Mouse (Mus musculus) kidney, embryonic 14.5 days (tissue): ENCODE results near the gene Cd36. TPM values are rescaled to one million over a fixed set of nuclear protein-coding genes. Genes with fewer than 3 reads are reported as not detected.
"Not testable (repeated sequence)": the region's sequence is repeated elsewhere in the genome, so short reads cannot be mapped to it uniquely, and the experiment has no call there.

ENCODE experiments used
- ATAC-seq: fragments of 200-750 bp; cut with Nextera tagmentation; 2 replicates; pipeline ENCODE4 v1.8.0; 2017; ENCODE audit warnings: moderate number of reproducible peaks, mild to moderate bottlenecking, moderate TSS enrichment, moderate library complexity; ENCODE audit not compliant: low FRiP score, low TSS enrichment
- H3K27ac ChIP-seq: fragments of 300-500 bp; sonication (generic); 2 replicates; pipeline ENCODE4 v1.5.1; 2014; ENCODE audit warnings: low read depth, mild to moderate bottlenecking, low read length, moderate library complexity, mixed read lengths
- H3K27me3 ChIP-seq: fragments of 300-500 bp; sonication (generic); 2 replicates; pipeline ENCODE4 v1.6.1; 2014; ENCODE audit warnings: mild to moderate bottlenecking, low read length; ENCODE audit not compliant: control insufficient read depth, insufficient read depth
- H3K36me3 ChIP-seq: fragments of 300-500 bp; sonication (generic); 2 replicates; pipeline ENCODE4 v1.6.1; 2014; ENCODE audit warnings: low read length, mixed read lengths; ENCODE audit not compliant: control insufficient read depth, insufficient read depth
- H3K4me1 ChIP-seq: fragments of 300-500 bp; sonication (generic); 2 replicates; pipeline ENCODE4 v1.6.1; 2014; ENCODE audit warnings: low read length, mixed read lengths; ENCODE audit not compliant: control insufficient read depth, insufficient read depth
- H3K4me2 ChIP-seq: fragments of 300-500 bp; sonication (generic); replicated peaks from 2 replicates; pipeline ENCODE4 v1.6.1; 2014; ENCODE audit warnings: low read depth, mild to moderate bottlenecking, low read length
- H3K4me3 ChIP-seq: fragments of 300-500 bp; sonication (generic); 2 replicates; pipeline ENCODE4 v1.5.1; 2014; ENCODE audit warnings: mild to moderate bottlenecking, low read length
- H3K9ac ChIP-seq: fragments of 300-500 bp; sonication (generic); 2 replicates; pipeline ENCODE4 v1.6.1; 2014; ENCODE audit warnings: low read depth, mild to moderate bottlenecking, low read length, moderate library complexity
- H3K9me3 ChIP-seq: fragments of 300-500 bp; sonication (generic); 2 replicates; pipeline ENCODE4 v1.6.1; 2016; ENCODE audit warnings: low read length; ENCODE audit not compliant: control insufficient read depth
- WGBS: fragments of 180-500 bp; shearing (Covaris S2); extraction: QIAGEN DNeasy Blood & Tissue Kit; methylation state at CpG from one replicate; pipeline ENCODE4 v1.1.7; 2014; 5-methylcytosine and 5-hydroxymethylcytosine counted together
- polyA plus RNA-seq: library from polyadenylated mRNA; unstranded; fragments of >200 nt; fragmentation: Nextera tagmentation; extraction: Ambion mirVana; gene quantifications from 2 replicates; pipeline ENCODE4 v1.2.1, GENCODE M21; 2014

Cd36 gene
- polyA plus RNA-seq, 1 experiment from 2014 or later = 6.8 TPM

- no peak for ATAC-seq
- Histone ChIP-seq H3K9me3 (no peaks in the 10 kb centered on the region), H3K4me3 (no peak overlapping the region), H3K4me1 (no peaks in the 10 kb centered on the region), H3K9ac (no peak overlapping the region), H3K4me2 (no peak overlapping the region), H3K27ac (no peak overlapping the region), H3K36me3 (no peaks in the 10 kb centered on the region), H3K27me3 (no peaks in the 10 kb centered on the region)
- 51% methylated on average over 3 of the region's 3 CpGs for WGBS
These were observed 10.3 kb upstream of the Cd36 start for GRCm38 (mm10) chr5:17898948-17899347.

GRCm38 (mm10) chr5:17897641-17898040 lies 9.0 kb upstream of the Cd36 start:
- not testable (repeated sequence) for ATAC-seq, H3K27ac ChIP-seq, H3K4me1 ChIP-seq, H3K4me2 ChIP-seq, H3K27me3 ChIP-seq, H3K36me3 ChIP-seq, H3K4me3 ChIP-seq, H3K9me3 ChIP-seq, H3K9ac ChIP-seq
- 95% methylated on average over 5 of the region's 5 CpGs for WGBS

- H3K4me2 ChIP-seq = no peak overlapping the region
- H3K27me3 ChIP-seq = no peaks in the 10 kb centered on the region
- H3K36me3 ChIP-seq = no peaks in the 10 kb centered on the region
- no peak for ATAC-seq
- H3K4me1 ChIP-seq = no peaks in the 10 kb centered on the region
- H3K27ac ChIP-seq = no peak overlapping the region
- H3K4me3 ChIP-seq = no peak overlapping the region
- H3K9ac ChIP-seq = no peak overlapping the region
- no peaks in the 10 kb centered on the region for H3K9me3 ChIP-seq
- 81% methylated on average over 2 of the region's 2 CpGs for WGBS
These were observed 5.1 kb upstream of the Cd36 start for GRCm38 (mm10) chr5:17893577-17894172.

- 92% methylated on average over 1 of the region's 1 CpGs for whole genome bisulfite sequencing
- H3K9ac ChIP-seq = no peak overlapping the region
- no peaks in the 10 kb centered on the region for H3K27me3 ChIP-seq
- H3K27ac ChIP-seq = no peak overlapping the region
- ATAC-seq = no peak
- H3K4me2 ChIP-seq = no peak overlapping the region
- H3K36me3 ChIP-seq = no peaks in the 10 kb centered on the region
- no peaks in the 10 kb centered on the region for H3K4me1 ChIP-seq
- H3K9me3 ChIP-seq = no peaks in the 10 kb centered on the region
- no peak overlapping the region for H3K4me3 ChIP-seq
These were observed 690 bp upstream of the Cd36 start for GRCm38 (mm10) chr5:17889291-17889690.

GRCm38 (mm10) chr5:17886377-17886776 lies 2.2 kb downstream of the Cd36 start:
- H3K27ac ChIP-seq = no peak overlapping the region
- no peaks in the 10 kb centered on the region for H3K27me3 ChIP-seq
- no peak overlapping the region for H3K9ac ChIP-seq
- no peak overlapping the region for H3K4me2 ChIP-seq
- ATAC-seq = no peak
- H3K9me3 ChIP-seq = no peaks in the 10 kb centered on the region
- no peak overlapping the region for H3K4me3 ChIP-seq
- H3K36me3 ChIP-seq = no peaks in the 10 kb centered on the region
- 79% methylated on average over 3 of the region's 3 CpGs for WGBS
- H3K4me1 ChIP-seq = no peaks in the 10 kb centered on the region

GRCm38 (mm10) chr5:17883357-17883875 lies 5.2 kb downstream of the Cd36 start:
- no peak overlapping the region for H3K4me3 ChIP-seq
- no peak overlapping the region for H3K27ac ChIP-seq
- no peaks in the 10 kb centered on the region for H3K9me3 ChIP-seq
- H3K4me1 ChIP-seq = no peaks in the 10 kb centered on the region
- H3K36me3 ChIP-seq = no peaks in the 10 kb centered on the region
- 58% methylated on average over 3 of the region's 3 CpGs for WGBS
- no peak overlapping the region for H3K4me2 ChIP-seq
- ATAC-seq = no peak
- no peaks in the 10 kb centered on the region for H3K27me3 ChIP-seq
- H3K9ac ChIP-seq = no peak overlapping the region

- 78% methylated on average over 2 of the region's 2 CpGs for WGBS
- Histone ChIP-seq H3K4me2 (no peak overlapping the region), H3K9ac (no peak overlapping the region), H3K4me3 (no peak overlapping the region), H3K9me3 (no peaks in the 10 kb centered on the region), H3K36me3 (no peaks in the 10 kb centered on the region), H3K27me3 (no peaks in the 10 kb centered on the region), H3K27ac (no peak overlapping the region), H3K4me1 (no peaks in the 10 kb centered on the region)
- no peak for ATAC-seq
These were observed 7.1 kb downstream of the Cd36 start for GRCm38 (mm10) chr5:17881542-17881896.

- WGBS = 78% methylated on average over 4 of the region's 4 CpGs
- ATAC-seq = no peak
- no peaks in the 10 kb centered on the region for H3K4me1 ChIP-seq
- no peak overlapping the region for H3K27ac ChIP-seq
- H3K36me3 ChIP-seq = no peaks in the 10 kb centered on the region
- no peak overlapping the region for H3K9ac ChIP-seq
- no peaks in the 10 kb centered on the region for H3K27me3 ChIP-seq
- H3K4me3 ChIP-seq = no peak overlapping the region
- H3K4me2 ChIP-seq = no peak overlapping the region
- H3K9me3 ChIP-seq = no peaks in the 10 kb centered on the region
These were observed 7.6 kb downstream of the Cd36 start for GRCm38 (mm10) chr5:17880799-17881541.

GRCm38 (mm10) chr5:17879924-17880323 lies 8.7 kb downstream of the Cd36 start:
- Histone ChIP-seq H3K9me3 (no peaks in the 10 kb centered on the region), H3K4me1 (no peaks in the 10 kb centered on the region), H3K27me3 (no peaks in the 10 kb centered on the region), H3K4me3 (no peak overlapping the region), H3K9ac (no peak overlapping the region), H3K4me2 (no peak overlapping the region), H3K27ac (no peak overlapping the region), H3K36me3 (no peaks in the 10 kb centered on the region)
- no peak for ATAC-seq
- 77% methylated on average over 1 of the region's 1 CpGs for WGBS
